Mouse (Mus musculus) ES-E14 (cell line): ENCODE results near the gene Mrpl23. TPM values are rescaled to one million over a fixed set of nuclear protein-coding genes. Genes with fewer than 3 reads are reported as not detected.

Experiments
- DNase-seq: peaks from one replicate; pipeline ENCODE4 v3.0.0-alpha.2; 2013; ENCODE audit warnings: low read depth, low spot score
- H3K27ac ChIP-seq: 2 replicates; pipeline ENCODE4 v1.5.1; 2012; ENCODE audit warnings: low read depth, mild to moderate bottlenecking, low read length, moderate library complexity, mixed read lengths; ENCODE audit not compliant: poor library complexity, insufficient read depth, severe bottlenecking
- H3K36me3 ChIP-seq: 2 replicates; pipeline ENCODE4 v1.6.1; 2012; ENCODE audit warnings: mild to moderate bottlenecking, low read length, moderate library complexity, mixed read lengths; ENCODE audit not compliant: control insufficient read depth, poor library complexity, insufficient read depth, severe bottlenecking
- H3K4me1 ChIP-seq, 2 experiments: fragments of 150-350 bp in 1 of 2; sonication (generic) in 1 of 2; 2 replicates each; pipeline ENCODE4 v1.6.1; 2012; ENCODE audit warnings: low read length in 2 of 2, mild to moderate bottlenecking in 1 of 2, mixed read lengths in 1 of 2; ENCODE audit not compliant: control insufficient read depth in 2 of 2, insufficient read depth in 2 of 2, poor library complexity in 1 of 2
- H3K4me3 ChIP-seq, 2 experiments: fragments of 150-350 bp in 1 of 2; sonication (generic) in 1 of 2; 2 replicates each; pipeline ENCODE4 v1.5.1; 2012; ENCODE audit warnings: low read length in 2 of 2, low read depth in 1 of 2, mild to moderate bottlenecking in 1 of 2, mixed read lengths in 1 of 2; ENCODE audit not compliant: insufficient read depth in 1 of 2, poor library complexity in 1 of 2, severe bottlenecking in 1 of 2
- H3K9ac ChIP-seq: 2 replicates; pipeline ENCODE4 v1.6.1; 2012; ENCODE audit warnings: low read depth, mild to moderate bottlenecking, low read length, mixed read lengths; ENCODE audit not compliant: poor library complexity, insufficient read depth, severe bottlenecking
- H3K9me3 ChIP-seq: fragments of 150-350 bp; sonication (generic); 2 replicates; pipeline ENCODE4 v1.6.1; 2012; ENCODE audit warnings: low read depth, mild to moderate bottlenecking, low read length; ENCODE audit not compliant: control insufficient read depth, insufficient read depth
- CHD2 ChIP-seq: IDR thresholded peaks from 2 replicates; pipeline ENCODE4 v1.6.1; 2014; ENCODE audit warnings: mild to moderate bottlenecking, low read depth, low read length, inconsistent platforms
- HCFC1 ChIP-seq: IDR thresholded peaks from 2 replicates; pipeline ENCODE4 v1.6.1; 2012; ENCODE audit warnings: low read length, inconsistent platforms, borderline replicate concordance; ENCODE audit not compliant: insufficient read depth
- MAFK ChIP-seq: IDR thresholded peaks from 2 replicates; pipeline ENCODE4 v1.6.1; 2014; ENCODE audit warnings: mild to moderate bottlenecking, low read depth, low read length, inconsistent platforms; ENCODE audit not compliant: insufficient read depth
- ZC3H11A ChIP-seq: IDR thresholded peaks from 2 replicates; pipeline ENCODE4 v1.6.1; 2012; ENCODE audit warnings: low read depth, mild to moderate bottlenecking, inconsistent platforms, low read length, borderline replicate concordance
- ZNF384 ChIP-seq: IDR thresholded peaks from 2 replicates; pipeline ENCODE4 v1.6.1; 2012; ENCODE audit warnings: low read depth, low read length, inconsistent platforms
- in situ Hi-C, 2 experiments: fragments of 600-800 bp; cut with MboI; formaldehyde crosslinking; loops; one replicate each; pipeline ENCODE4 v1.15.1; 2025; ENCODE audit warnings: low sequenced_read_pairs in 2 of 2, inconsistent platforms in 1 of 2; ENCODE audit not compliant: unreplicated experiment in 2 of 2
- total RNA-seq: library from RNA; depleted of rRNA; stranded (reverse); fragments of 300-350 nt; gene quantifications from 2 replicates; pipeline ENCODE4 v1.2.3, GENCODE M21; 2012

Gene Mrpl23
- total RNA-seq, 1 experiment = 49.1 TPM

GRCm38 (mm10) chr7:142487341-142487859, 45.1 kb upstream of the Mrpl23 start:
- Histone ChIP-seq H3K4me1 (peaks cover 2 to 9% of the 10 kb centered on the region in 2 experiments; a peak in 2 of 4 replicates), H3K4me3 (no peak overlapping the region), H3K27ac (no peak overlapping the region), H3K9me3 (no peaks in the 10 kb centered on the region), H3K9ac (no peak overlapping the region), H3K36me3 (no peaks in the 10 kb centered on the region)
- DNase-seq = no peak
- in situ Hi-C loops = no loop called here
- TF ChIP-seq ZC3H11A = 0 out of 2 replicates have a peak, but pooled peaks have one; percentile 14
- no peak for TF ChIP-seq HCFC1
- no peak for TF ChIP-seq CHD2
- no peak for TF ChIP-seq MAFK
- TF ChIP-seq ZNF384 = no peak

DNA sequence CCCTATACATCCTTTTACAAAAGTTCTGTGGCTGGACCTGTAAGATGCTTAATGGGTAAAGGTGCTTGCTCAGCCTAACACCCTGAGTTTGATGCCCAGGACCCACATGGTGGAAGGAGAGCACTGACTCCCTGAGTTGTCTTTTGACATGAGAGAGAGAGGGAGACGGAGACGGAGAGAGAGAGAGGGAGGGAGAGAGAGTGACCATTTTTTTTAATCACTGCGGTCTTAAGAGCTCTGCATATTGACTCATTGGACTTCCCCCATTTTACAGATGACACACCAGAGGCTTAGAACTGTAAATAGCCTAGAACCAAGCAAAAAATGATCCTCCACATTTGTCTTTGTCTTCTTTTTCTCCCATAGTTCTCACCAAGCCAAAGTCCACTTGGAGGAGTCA, 44.4 kb upstream of the Mrpl23 start:
- TF ChIP-seq CHD2 (no peak), ZC3H11A (no peak), ZNF384 (no peak), HCFC1 (no peak), MAFK (no peak)
- H3K36me3 ChIP-seq = no peaks in the 10 kb centered on the region
- H3K9ac ChIP-seq = no peak overlapping the region
- no peaks in the 10 kb centered on the region for H3K9me3 ChIP-seq
- peaks cover 2 to 9% of the 10 kb centered on the region in 2 experiments; a peak in 2 of 4 replicates for H3K4me1 ChIP-seq
- in situ Hi-C loops = no loop called here
- no peak overlapping the region for H3K4me3 ChIP-seq
- DNase-seq = no peak
- no peak overlapping the region for H3K27ac ChIP-seq

- Histone ChIP-seq H3K4me1 (no peaks in the 10 kb centered on the region), H3K36me3 (no peaks in the 10 kb centered on the region), H3K27ac (no peak overlapping the region), H3K4me3 (no peak overlapping the region), H3K9ac (no peak overlapping the region), H3K9me3 (no peaks in the 10 kb centered on the region)
- TF ChIP-seq HCFC1 = no peak
- TF ChIP-seq CHD2 = no peak
- no peak for TF ChIP-seq MAFK
- no peak for TF ChIP-seq ZNF384
- TF ChIP-seq ZC3H11A = no peak
- no peak for DNase-seq
- in situ Hi-C loops = no loop called here
Measured at GRCm38 (mm10) chr7:142493535-142493934, 39.0 kb upstream of the Mrpl23 start.

DNA sequence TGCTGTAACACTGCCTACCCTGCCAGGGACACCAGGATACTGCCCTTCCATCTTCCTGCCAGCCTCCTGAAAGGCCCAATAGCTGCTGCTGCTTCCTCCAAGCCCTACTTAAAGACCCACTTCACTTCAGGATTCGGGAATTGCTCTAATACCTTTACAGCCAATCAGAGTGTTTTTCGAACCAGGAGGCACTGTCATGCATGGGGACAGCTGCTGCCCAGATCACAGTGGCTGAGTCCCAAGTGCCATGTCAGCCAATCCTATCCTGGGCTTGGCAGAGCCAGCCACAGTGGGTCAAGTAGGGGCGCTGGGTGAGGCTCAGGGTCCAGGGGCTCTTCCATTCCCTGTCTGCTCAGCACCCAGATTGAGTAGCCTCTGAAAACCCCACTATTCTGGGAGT, 36.3 kb upstream of the Mrpl23 start:
- no peaks in the 10 kb centered on the region for H3K9me3 ChIP-seq
- TF ChIP-seq ZC3H11A (no peak), CHD2 (no peak), MAFK (no peak), HCFC1 (no peak), ZNF384 (no peak)
- no peak overlapping the region for H3K9ac ChIP-seq
- H3K27ac ChIP-seq = no peak overlapping the region
- no peak overlapping the region for H3K4me3 ChIP-seq
- no peak for DNase-seq
- no peaks in the 10 kb centered on the region for H3K36me3 ChIP-seq
- in situ Hi-C loops = no loop called here
- H3K4me1 ChIP-seq = no peaks in the 10 kb centered on the region

DNA sequence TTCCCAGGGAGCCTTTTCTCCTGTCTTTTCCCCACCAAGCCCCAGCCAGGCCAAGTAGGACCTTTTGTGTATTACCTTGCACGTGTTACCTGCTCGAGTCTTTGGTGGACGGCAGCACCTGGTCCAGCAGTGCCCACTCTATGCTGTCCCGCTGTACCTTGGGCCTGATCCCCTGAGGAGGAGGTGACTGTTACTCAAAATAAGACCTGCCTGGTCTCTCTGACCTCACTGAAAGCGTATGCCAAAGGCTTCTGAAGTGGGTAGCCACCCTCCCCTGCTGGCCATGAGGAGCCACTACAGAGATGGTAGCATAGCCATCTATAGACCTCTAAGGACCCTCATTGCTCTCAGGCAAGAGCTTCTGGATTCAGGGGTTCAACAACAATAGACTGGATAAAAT, 35.7 kb upstream of the Mrpl23 start:
- Histone ChIP-seq H3K27ac (no peak overlapping the region), H3K4me1 (no peaks in the 10 kb centered on the region), H3K4me3 (no peak overlapping the region), H3K9ac (no peak overlapping the region), H3K36me3 (no peaks in the 10 kb centered on the region), H3K9me3 (no peaks in the 10 kb centered on the region)
- DNase-seq = no peak
- TF ChIP-seq CHD2 (no peak), MAFK (no peak), ZNF384 (no peak), HCFC1 (no peak), ZC3H11A (no peak)
- in situ Hi-C loops = no loop called here
